Mouse (Mus musculus) hindbrain, embryonic 11.5 days (tissue): ENCODE results near the gene Zdhhc14. TPM values are rescaled to one million over a fixed set of nuclear protein-coding genes. Genes with fewer than 3 reads are reported as not detected.

Source experiments
- polyA plus RNA-seq: library from polyadenylated mRNA; unstranded; fragments of >200 nt; fragmentation: Nextera tagmentation; extraction: Ambion mirVana; gene quantifications from 2 replicates; pipeline ENCODE4 v1.2.1, GENCODE M21; 2014

The Zdhhc14 gene
- polyA plus RNA-seq, 1 experiment from 2014 or later: 2.6 TPM

Other genes starting within 250 kb of the Zdhhc14 start
- gene Ldhal6b, start 73.8 kb upstream of the Zdhhc14 start, polyA plus RNA-seq: not detected in 2 replicates
- gene Tmem242, start 52.3 kb upstream of the Zdhhc14 start, polyA plus RNA-seq: 129 and 142 TPM in 2 replicates